Mouse (Mus musculus) embryonic fibroblast, embryonic 13.5 days (primary cell): Measurements from ENCODE around the gene Hist1h2bh. TPM values are rescaled to one million over a fixed set of nuclear protein-coding genes. Genes with fewer than 3 reads are reported as not detected.
"Not testable (repeated sequence)": the region's sequence is repeated elsewhere in the genome, so short reads cannot be mapped to it uniquely, and the experiment has no call there.

Experiments used
- H3K27ac ChIP-seq: 2 replicates; pipeline ENCODE4 v1.5.1; 2012; ENCODE audit warnings: low read length, control low read depth, inconsistent platforms; ENCODE audit not compliant: insufficient read depth
- H3K4me1 ChIP-seq: 2 replicates; pipeline ENCODE4 v1.6.1; 2011; ENCODE audit warnings: low read length; ENCODE audit not compliant: control insufficient read depth, insufficient read depth
- H3K4me3 ChIP-seq: 2 replicates; pipeline ENCODE4 v1.5.1; 2011; ENCODE audit warnings: mild to moderate bottlenecking, control low read depth, low read length; ENCODE audit not compliant: insufficient read depth
- CTCF ChIP-seq: IDR thresholded peaks from 2 replicates; pipeline ENCODE4 v1.5.1; 2011; ENCODE audit warnings: mild to moderate bottlenecking, control low read depth, low read length, moderate library complexity, borderline replicate concordance; ENCODE audit not compliant: insufficient read depth
- POLR2A ChIP-seq: IDR thresholded peaks from 2 replicates; pipeline ENCODE4 v1.6.1; 2011; ENCODE audit warnings: low read depth, mild to moderate bottlenecking, control low read depth, low read length, moderate library complexity
- polyA plus RNA-seq: library from polyadenylated mRNA; stranded (reverse); fragments of >200 nt; gene quantifications from 2 replicates; pipeline ENCODE4 v1.2.4, GENCODE M21; 2011; ENCODE audit warnings: low read depth; ENCODE audit not compliant: missing spikeins, insufficient read length

The Hist1h2bh gene
- polyA plus RNA-seq, 1 experiment, result 4.0 TPM

GRCm38 (mm10) chr13:23583387-23584068, 40.3 kb upstream of the Hist1h2bh start:
- no peak for TF ChIP-seq CTCF
- TF ChIP-seq POLR2A, result no peak
- H3K4me1 ChIP-seq, result peaks cover 3% of the 10 kb centered on the region
- peak overlapping the region; percentile 64 for H3K27ac ChIP-seq
- no peak overlapping the region; the same call in 1 of the 2 replicates for H3K4me3 ChIP-seq

GRCm38 (mm10) chr13:23582219-23583056, 39.2 kb upstream of the Hist1h2bh start:
- Histone ChIP-seq H3K4me3 (peak overlapping the region; percentile 66), H3K4me1 (peaks cover 3% of the 10 kb centered on the region), H3K27ac (peak overlapping the region; percentile 64)
- TF ChIP-seq POLR2A (peak; percentile 57), CTCF (no peak)

GRCm38 (mm10) chr13:23581408-23582218, 38.4 kb upstream of the Hist1h2bh start, which contains the start of gene Hist1h4d:
Hist1h4d (plus strand) TSS chr13:23581598.
- TF ChIP-seq POLR2A, result peak; percentile 100
- TF ChIP-seq CTCF, result no peak
- Histone ChIP-seq H3K27ac (peak within 1 kb of the TSS; percentile 59), H3K4me3 (peak within 1 kb of the TSS; percentile 66), H3K4me1 (peaks cover 3% of the 10 kb centered on the region)

- no peak overlapping the region for H3K4me3 ChIP-seq
- no peak overlapping the region for H3K27ac ChIP-seq
- no peak for TF ChIP-seq POLR2A
- TF ChIP-seq CTCF, result no peak
- H3K4me1 ChIP-seq, result no peaks in the 10 kb centered on the region
Measured at GRCm38 (mm10) chr13:23577835-23578234, 34.6 kb upstream of the Hist1h2bh start.

GRCm38 (mm10) chr13:23576906-23577639, 33.9 kb upstream of the Hist1h2bh start:
- Histone ChIP-seq H3K4me1 (no peaks in the 10 kb centered on the region), H3K27ac (peak overlapping the region; percentile 76), H3K4me3 (peak overlapping the region; percentile 54)
- TF ChIP-seq CTCF, result no peak
- no peak for TF ChIP-seq POLR2A

GRCm38 (mm10) chr13:23576351-23576881, 33.2 kb upstream of the Hist1h2bh start:
- Histone ChIP-seq H3K27ac (peak overlapping the region; percentile 80), H3K4me3 (peak overlapping the region; percentile 54), H3K4me1 (no peaks in the 10 kb centered on the region)
- TF ChIP-seq CTCF (no peak), POLR2A (peak; percentile 72)

GRCm38 (mm10) chr13:23575864-23576313, 32.7 kb upstream of the Hist1h2bh start:
- peak overlapping the region; percentile 54 for H3K4me3 ChIP-seq
- H3K4me1 ChIP-seq, result not testable (repeated sequence)
- peak; percentile 81 for TF ChIP-seq POLR2A
- peak overlapping the region; percentile 80 for H3K27ac ChIP-seq

GRCm38 (mm10) chr13:23575271-23575851, 32.2 kb upstream of the Hist1h2bh start, which contains the start of gene Hist1h3d:
Hist1h3d (plus strand) TSS chr13:23575763.
- no peak; the same call in 1 of the 2 replicates for TF ChIP-seq POLR2A
- no peak for TF ChIP-seq CTCF
- H3K27ac ChIP-seq, result peak within 1 kb of the TSS; percentile 85
- H3K4me1 ChIP-seq, result no peaks in the 10 kb centered on the region
- H3K4me3 ChIP-seq, result peak within 1 kb of the TSS; percentile 54
